5 mouse cellular contexts compared by ENCODE assay signal in the genomic region with DNA sequence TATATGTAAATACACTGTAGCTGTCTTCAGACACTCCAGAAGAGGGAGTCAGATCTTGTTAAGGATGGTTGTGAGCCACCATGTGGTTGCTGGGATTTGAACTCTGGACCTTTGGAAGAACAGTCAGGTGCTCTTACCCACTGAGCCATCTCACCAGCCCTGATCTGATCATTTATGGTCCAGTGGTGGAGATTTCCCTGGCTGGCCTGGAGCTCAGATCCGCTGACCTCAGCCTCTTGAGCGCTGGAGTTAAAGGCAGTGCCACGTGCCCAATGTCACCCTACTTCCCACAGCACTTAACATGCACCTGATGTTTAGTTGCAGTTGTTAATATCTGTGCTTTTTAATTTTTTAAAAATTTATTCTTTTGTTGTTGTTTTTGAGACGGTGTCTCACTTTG. TPM values are rescaled to one million over a fixed set of nuclear protein-coding genes. Genes with fewer than 3 reads are reported as not detected.
DNase-seq lines count a peak whose midpoint lies in the region; TF ChIP-seq lines count a peak whose summit lies in the region.
"Not testable (repeated sequence)": the region's sequence is repeated elsewhere in the genome, so short reads cannot be mapped to it uniquely, and the experiment has no call there.

No protein-coding gene starts in this region.

- not testable (repeated sequence) for H3K36me3 ChIP-seq in kidney, adult 2 months (ENCODE audit: control insufficient read depth, insufficient read depth, low read length)

- H3K4me1 ChIP-seq in kidney, adult 2 months (ENCODE audit: control insufficient read depth, insufficient read depth, low read length) = peaks cover 21% of the 10 kb centered on the region; the same call in 1 of the 2 replicates

- not testable (repeated sequence) for TF ChIP-seq POLR2A in kidney, adult 2 months (IDR thresholded peaks at IDR 0.05; ENCODE audit: low read depth, low read length)

- WGBS in kidney, adult 2 months = 65% methylated on average over 4 of the region's 4 CpGs

- not testable (repeated sequence) for H3K27ac ChIP-seq in kidney, adult 2 months (ENCODE audit: insufficient read depth, low read depth, low read length)

- DNase-seq in kidney, adult 11 months = peak; percentile 55
- DNase-seq in kidney, adult 2 months = peak; percentile 67
- peak; percentile 63 for DNase-seq in kidney, adult 9 months
- DNase-seq in kidney, postnatal 25 days = peak; percentile 30 to 68
- peak; percentile 49 to 51 for DNase-seq in kidney, postnatal 36 days

- TF ChIP-seq CTCF in kidney, adult 2 months (conservative IDR thresholded peaks at IDR 0.05; ENCODE audit: insufficient read depth, insufficient read length, low read depth, low read length) = not testable (repeated sequence)

- H3K4me3 ChIP-seq in kidney, adult 2 months (ENCODE audit: insufficient read depth, low read depth, low read length) = not testable (repeated sequence)

- not testable (repeated sequence) for H3K27me3 ChIP-seq in kidney, adult 2 months (replicated peaks; ENCODE audit: control insufficient read depth, insufficient read depth, low read length)

RNA-seq across cellular contexts. Expression of a gene that starts 12.6 kb away (rescaled TPM):
- polyA plus RNA-seq in kidney, adult 2 months (2012; rRNA removed) = 42.2 and 45.4 TPM in 2 replicates

RNA-seq across cellular contexts. Expression of a gene that starts 18.4 kb away (rescaled TPM):
- 1,267 and 1,337 TPM in 2 replicates for polyA plus RNA-seq in kidney, adult 2 months (2012; rRNA removed)

RNA-seq across cellular contexts. Expression of a gene that starts 54.0 kb away (rescaled TPM):
- polyA plus RNA-seq in kidney, adult 2 months (2012; rRNA removed) = 50.3 and 52.5 TPM in 2 replicates
